Mouse (Mus musculus): Measurements from ENCODE around the gene Zfp628. TPM values are rescaled to one million over a fixed set of nuclear protein-coding genes. Genes with fewer than 3 reads are reported as not detected.

Gene Zfp628
- total RNA-seq, 2 experiments from 2014 or later: 13.9 to 15.1 TPM

- no peak for DNase-seq (ENCODE audit: low spot score in 2 of 2)
Observed at GRCm38 (mm10) chr7:4937392-4937791, 22.4 kb downstream of the Zfp628 start.

GRCm38 (mm10) chr7:4938456-4938855 is 23.4 kb downstream of the Zfp628 start:
- peak in 1 of 2 experiments; percentile 71 for DNase-seq (ENCODE audit: low spot score in 2 of 2)

DNA sequence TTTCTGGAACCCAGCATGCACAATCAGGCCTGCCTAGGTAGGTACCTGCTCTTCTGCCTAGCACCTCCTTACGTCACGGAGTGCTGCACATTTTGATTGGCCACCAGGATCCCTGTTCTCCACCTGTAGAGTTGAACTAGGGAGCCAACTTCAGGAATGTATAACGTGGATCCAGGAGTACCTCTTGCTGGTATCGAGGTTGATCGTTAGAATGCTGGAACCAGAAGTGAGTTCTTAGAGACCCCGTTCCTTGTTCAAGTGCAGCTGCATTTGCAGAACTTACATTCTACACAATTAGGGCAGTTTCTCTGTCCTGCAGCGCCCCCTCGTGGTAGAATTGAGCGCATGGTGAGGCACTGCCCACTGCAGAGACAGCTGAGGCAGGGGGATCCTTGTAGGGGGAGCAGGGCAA is 25.1 kb downstream of the Zfp628 start:
- peak in 1 of 2 experiments; percentile 85 for DNase-seq (ENCODE audit: low spot score in 2 of 2)

DNA sequence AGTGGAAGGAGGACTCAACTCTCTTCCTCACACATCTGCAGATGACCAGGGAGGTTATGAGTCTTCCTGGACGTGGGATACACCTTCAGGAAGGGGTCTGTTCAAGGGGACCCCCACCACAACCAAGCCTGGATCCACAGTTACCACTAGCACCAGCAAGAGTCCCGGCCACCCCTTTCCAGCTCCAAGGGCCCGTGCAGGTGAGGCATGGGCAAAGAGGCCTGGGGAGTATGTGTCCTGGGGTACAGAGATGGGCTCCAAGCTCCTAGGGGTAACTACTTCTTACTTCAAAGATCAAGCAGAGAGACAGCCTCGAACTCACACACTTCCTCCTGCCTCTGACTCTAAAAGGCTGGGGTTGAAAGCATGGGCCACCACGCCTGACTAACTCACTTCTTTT is 27.7 kb downstream of the Zfp628 start:
- no peak for DNase-seq (ENCODE audit: low spot score in 2 of 2)

- DNase-seq (ENCODE audit: low spot score in 2 of 2): peak; percentile 87 to 98
Observed at GRCm38 (mm10) chr7:4943223-4943815, 28.3 kb downstream of the Zfp628 start.

GRCm38 (mm10) chr7:4947855-4948254 is 32.8 kb downstream of the Zfp628 start:
- peak in 1 of 2 experiments; percentile 22 for DNase-seq (ENCODE audit: low spot score in 2 of 2)

DNA sequence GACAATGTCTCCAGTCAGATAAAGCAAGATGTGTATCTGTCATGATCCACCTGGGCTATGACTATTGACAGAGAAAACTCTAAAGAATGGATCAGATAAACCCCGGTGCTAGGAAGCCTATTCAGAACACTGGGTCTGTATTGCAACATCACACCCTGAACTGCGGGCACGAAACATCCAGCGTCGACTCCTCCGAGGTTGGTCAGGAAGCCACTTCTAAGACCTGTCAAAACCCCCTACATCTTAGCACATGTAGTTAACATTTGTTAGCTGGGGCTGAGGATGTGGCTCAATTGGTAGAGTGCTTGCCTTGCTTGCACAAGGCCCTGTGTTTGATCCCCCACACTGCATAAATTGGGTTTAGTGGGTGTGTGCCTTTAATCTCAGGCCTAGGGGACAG is 33.4 kb downstream of the Zfp628 start:
- no peak for DNase-seq (ENCODE audit: low spot score in 2 of 2)

- no peak for DNase-seq (ENCODE audit: low spot score in 2 of 2)
Observed at GRCm38 (mm10) chr7:4950561-4951342, 35.7 kb downstream of the Zfp628 start.

- DNase-seq (ENCODE audit: low spot score in 2 of 2): no peak
Observed at GRCm38 (mm10) chr7:4953815-4954445, 38.9 kb downstream of the Zfp628 start.

GRCm38 (mm10) chr7:4957361-4957760 is 42.3 kb downstream of the Zfp628 start:
- DNase-seq (ENCODE audit: low spot score in 2 of 2): no peak

DNA sequence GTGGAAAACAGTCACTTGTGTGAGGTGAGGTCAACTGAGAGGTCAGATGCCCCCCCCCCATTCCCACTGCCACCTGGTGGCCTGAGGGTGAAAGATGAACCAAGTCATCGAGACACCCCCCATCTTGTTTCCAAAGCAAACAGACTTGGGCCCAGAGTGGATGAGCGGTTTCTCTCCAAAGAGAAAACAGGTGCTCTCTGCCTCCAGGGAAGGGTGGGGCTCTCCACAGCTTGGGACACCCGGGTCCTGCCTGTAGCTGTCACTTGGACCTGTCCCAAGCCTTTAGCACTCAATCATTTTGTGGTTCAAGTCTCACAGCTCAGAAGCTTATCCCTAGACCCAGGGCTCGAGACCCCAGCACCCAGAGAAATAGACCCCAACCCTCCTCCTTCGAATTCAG is 48.5 kb downstream of the Zfp628 start:
- DNase-seq (ENCODE audit: low spot score in 2 of 2): no peak

- DNase-seq (ENCODE audit: low spot score in 2 of 2): peak; percentile 35 to 81
Observed at GRCm38 (mm10) chr7:4964272-4964671, 49.3 kb downstream of the Zfp628 start, which contains the start of gene Sbk2. Gene Sbk2, minus strand, starts transcription at chr7:4964406.

DNA sequence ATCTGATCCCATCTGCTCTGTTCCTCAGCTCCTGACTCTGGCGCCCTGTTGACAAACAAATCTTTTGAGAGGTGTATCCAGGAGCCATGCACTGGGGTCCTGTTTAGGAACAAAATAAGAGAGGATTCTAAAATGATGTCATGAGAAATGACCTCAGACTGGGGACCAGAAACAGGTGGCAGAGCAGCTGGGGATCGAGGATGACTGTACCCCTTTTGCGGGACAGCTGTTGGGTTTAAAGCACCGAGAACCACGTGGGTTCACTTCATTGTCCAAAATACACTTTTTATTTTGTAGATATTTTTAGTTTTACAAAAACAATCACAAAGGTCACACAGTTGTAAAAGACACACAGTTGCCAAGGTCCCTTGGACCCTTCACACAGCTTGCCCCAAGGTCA is 50.0 kb downstream of the Zfp628 start:
- no peak for DNase-seq (ENCODE audit: low spot score in 2 of 2)

- DNase-seq (ENCODE audit: low spot score in 2 of 2): no peak
Observed at GRCm38 (mm10) chr7:4971068-4971467, 56.1 kb downstream of the Zfp628 start, which contains the start of gene Sbk3. Gene Sbk3, minus strand, starts transcription at chr7:4971168.

Other genes with a start within 250 kb of the Zfp628 start
- 10 to 100 TPM; 82.7 to 92.4 TPM for gene Hspbp1, start 230.1 kb upstream of the Zfp628 start, total RNA-seq (2021)
- gene Brsk1, start 224.6 kb upstream of the Zfp628 start, total RNA-seq (2021): 100 to 1,000 TPM; 368 to 369 TPM
- under 1 TPM; 0.10 to 0.15 TPM for gene Tmem150b, start 190.0 kb upstream of the Zfp628 start, total RNA-seq (2021)
- 10 to 100 TPM; 28.3 to 30.3 TPM for gene Kmt5c, start 175.1 kb upstream of the Zfp628 start, total RNA-seq (2021)
- 1 to 10 TPM; 9.0 to 9.6 TPM for gene Cox6b2, start 162.1 kb upstream of the Zfp628 start, total RNA-seq (2021)
- gene Fam71e2, start 143.9 kb upstream of the Zfp628 start, total RNA-seq (2021): not detected
- under 1 TPM; 0.15 to 0.27 TPM for gene Il11, start 132.4 kb upstream of the Zfp628 start, total RNA-seq (2021)
- gene Tmem190, start 132.3 kb upstream of the Zfp628 start, total RNA-seq (2021): not detected
- 1 to 10 TPM; 2.8 to 2.9 TPM for gene Tmem238, start 125.6 kb upstream of the Zfp628 start, total RNA-seq (2021)
- gene Rpl28, start 122.3 kb upstream of the Zfp628 start, total RNA-seq (2021): 100 to 1,000 TPM; 474 to 485 TPM
- gene Ube2s, start 102.6 kb upstream of the Zfp628 start, total RNA-seq (2021): 100 to 1,000 TPM; 102 to 121 TPM
- 100 to 1,000 TPM; 150 to 162 TPM for gene Shisa7, start 70.5 kb upstream of the Zfp628 start, total RNA-seq (2021)
- 1 to 10 TPM; 4.4 to 6.3 TPM for gene Isoc2b, start 45.0 kb upstream of the Zfp628 start, total RNA-seq (2021)
- 10 to 100 TPM; 14.9 to 15.9 TPM for gene Isoc2a, start 38.1 kb upstream of the Zfp628 start, total RNA-seq (2021)
- gene Gm36210, start 8.7 kb upstream of the Zfp628 start, total RNA-seq (2021): under 1 TPM in 1 of 2 experiments, not detected in 1; 0.25 TPM
- gene Nat14, start 6.8 kb downstream of the Zfp628 start, total RNA-seq (2021): 100 to 1,000 TPM; 114 to 119 TPM
- 1 to 10 TPM; 1.8 to 2.6 TPM for gene Ssc5d, start 10.6 kb downstream of the Zfp628 start, total RNA-seq (2021)
- under 1 TPM; 0.17 to 0.38 TPM for gene Sbk2, start 49.2 kb downstream of the Zfp628 start, total RNA-seq (2021)
- 1 to 10 TPM in 1 of 2 experiments, under 1 TPM in 1; 0.62 to 1.0 TPM for gene Sbk3, start 56.0 kb downstream of the Zfp628 start, total RNA-seq (2021)
- gene Zfp579, start 80.9 kb downstream of the Zfp628 start, total RNA-seq (2021): 10 to 100 TPM; 27.2 to 34.9 TPM
- 1 to 10 TPM; 8.4 TPM for gene Zfp524, start 99.2 kb downstream of the Zfp628 start, total RNA-seq (2021)
- gene Fiz1, start 99.5 kb downstream of the Zfp628 start, total RNA-seq (2021): 10 to 100 TPM; 20.8 to 24.5 TPM
- gene Gm44973, start 100.3 kb downstream of the Zfp628 start, total RNA-seq (2021): not detected
- 10 to 100 TPM; 35.9 TPM for gene Zfp865, start 105.2 kb downstream of the Zfp628 start, total RNA-seq (2021)
- 10 to 100 TPM; 60.6 to 68.5 TPM for gene Ccdc106, start 105.3 kb downstream of the Zfp628 start, total RNA-seq (2021)
- under 1 TPM in 1 of 2 experiments, not detected in 1; 0.45 TPM for gene 4632433K11Rik, start 118.9 kb downstream of the Zfp628 start, total RNA-seq (2021)
- 1 to 10 TPM; 4.3 to 5.1 TPM for gene Zfp784, start 123.2 kb downstream of the Zfp628 start, total RNA-seq (2021)
- gene Zfp580, start 136.3 kb downstream of the Zfp628 start, total RNA-seq (2021): 10 to 100 TPM; 28.7 to 31.7 TPM
- gene U2af2, start 146.9 kb downstream of the Zfp628 start, total RNA-seq (2021): 100 to 1,000 TPM; 181 TPM
- 100 to 1,000 TPM; 558 to 565 TPM for gene Epn1, start 165.0 kb downstream of the Zfp628 start, total RNA-seq (2021)
- gene Rfpl4, start 201.7 kb downstream of the Zfp628 start, total RNA-seq (2021): not detected
- gene Rasl2-9, start 210.7 kb downstream of the Zfp628 start, total RNA-seq (2021): not detected
- gene Vmn1r55, start 234.5 kb downstream of the Zfp628 start, total RNA-seq (2021): not detected

All from layer of hippocampus, adult 18-20 months (tissue).